Comparison of ENCODE assay signal across 19 mouse cellular contexts in the genomic region with DNA sequence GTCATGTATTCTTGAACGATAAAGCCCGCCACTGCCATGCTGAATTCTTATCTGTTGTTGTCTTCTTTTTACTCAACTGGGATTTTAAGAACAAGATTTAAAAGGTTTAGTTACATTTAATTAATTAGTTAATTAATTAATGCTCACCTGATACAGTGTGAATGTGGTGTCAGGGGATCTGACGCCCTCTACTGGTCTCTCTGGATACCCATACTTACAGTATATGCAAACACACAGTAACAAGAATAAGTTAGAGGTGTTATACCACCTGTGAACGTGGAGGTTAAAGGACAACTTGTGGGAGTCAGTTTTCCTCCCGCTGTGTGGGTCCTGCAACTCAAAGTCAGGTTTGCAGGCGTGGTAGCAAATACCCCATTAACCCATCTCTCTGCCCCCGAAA. TPM values are rescaled to one million over a fixed set of nuclear protein-coding genes. Genes with fewer than 3 reads are reported as not detected.
DNase-seq lines count a peak whose midpoint lies in the region; ATAC-seq and TF ChIP-seq lines count a peak whose summit lies in the region.
"Had no signal": no experiment of that assay in that cellular context is flagged by ENCODE, and none has a peak within 500 bp of the region (broad histone marks: within the 10 kb centered on the region; RNA-seq: fewer than 3 reads in every experiment).

No protein-coding gene starts in this region.

- no peak overlapping the region for H3K4me2 ChIP-seq in intestine, postnatal 0 days (replicated peaks; ENCODE audit: low read depth)
- H3K4me2 ChIP-seq in intestine, embryonic 15.5 days (replicated peaks) = no peak overlapping the region
- H3K4me2 ChIP-seq in lung, postnatal 0 days (replicated peaks; ENCODE audit: low read depth, low read length) = no peak overlapping the region
- H3K4me2 ChIP-seq: embryonic facial prominence, embryonic 12.5 days; heart, embryonic 11.5 days; hindbrain, embryonic 15.5 days; liver, embryonic 13.5 days; lung, embryonic 15.5 days; midbrain, embryonic 12.5 days had no signal

- 79% methylated on average over 7 of the region's 7 CpGs for WGBS in intestine, postnatal 0 days
- 75% methylated on average over 7 of the region's 7 CpGs for WGBS in intestine, embryonic 15.5 days
- WGBS in lung, postnatal 0 days = 69% methylated on average over 7 of the region's 7 CpGs

- CTCF ChIA-PET in Patski (lab: Charles Lee) = no interaction called here

- no peak overlapping the region for H3K27ac ChIP-seq in intestine, postnatal 0 days (ENCODE audit: low read depth, low read length)
- no peak overlapping the region for H3K27ac ChIP-seq in intestine, embryonic 15.5 days
- no peak overlapping the region for H3K27ac ChIP-seq in lung, postnatal 0 days (ENCODE audit: low read length)
- H3K27ac ChIP-seq: embryonic facial prominence, embryonic 12.5 days; hindbrain, embryonic 15.5 days; liver, embryonic 13.5 days; lung, embryonic 15.5 days; midbrain, embryonic 12.5 days had no signal

- in situ Hi-C loops in Patski (cut with MboI; ENCODE audit: low pct_unique_long_range_greater_than_20kb) = no loop called here

- H3K27me3 ChIP-seq in intestine, postnatal 0 days (replicated peaks; ENCODE audit: control insufficient read depth, insufficient read depth, low read length) = no peaks in the 10 kb centered on the region
- no peaks in the 10 kb centered on the region; the same call in 1 of the 2 replicates for H3K27me3 ChIP-seq in intestine, embryonic 15.5 days (replicated peaks)
- H3K27me3 ChIP-seq in lung, postnatal 0 days (replicated peaks; ENCODE audit: insufficient read depth, low read length) = no peaks in the 10 kb centered on the region
- no peaks in the 10 kb centered on the region for H3K27me3 ChIP-seq in Patski
- H3K27me3 ChIP-seq: embryonic facial prominence, embryonic 12.5 days; hindbrain, embryonic 15.5 days had no signal

- no peak for ATAC-seq in intestine, postnatal 0 days
- no peak for ATAC-seq in intestine, embryonic 15.5 days
- ATAC-seq in lung, postnatal 0 days = no peak
- no peak for ATAC-seq in Patski
- ATAC-seq in megakaryocyte-erythroid progenitor cell, adult 5-6 weeks (replicated peaks; ENCODE audit: low FRiP score, low TSS enrichment, poor library complexity, severe bottlenecking) = 0 out of 2 replicates have a peak, but pooled peaks have one; percentile 41
- ATAC-seq: activated CD4-positive, CD25-positive, alpha-beta regulatory T cell, adult 4 months had no signal

- peak; percentile 32 for TF ChIP-seq CTCF in intestine, postnatal 0 days (IDR thresholded peaks at IDR 0.05; ENCODE audit: low read depth)
- TF ChIP-seq CTCF in lung, postnatal 0 days (IDR thresholded peaks at IDR 0.05) = peak; percentile 32
- TF ChIP-seq CTCF in Patski (IDR thresholded peaks at IDR 0.05) = peak; percentile 29

- H3K9ac ChIP-seq in intestine, postnatal 0 days (ENCODE audit: low read depth, low read length) = no peak overlapping the region
- no peak overlapping the region for H3K9ac ChIP-seq in intestine, embryonic 15.5 days
- H3K9ac ChIP-seq in lung, postnatal 0 days (replicated peaks; ENCODE audit: low read depth) = no peak overlapping the region
- H3K9ac ChIP-seq: embryonic facial prominence, embryonic 12.5 days; hindbrain, embryonic 15.5 days; liver, embryonic 13.5 days; lung, embryonic 15.5 days; midbrain, embryonic 12.5 days had no signal

- H3K36me3 ChIP-seq in intestine, postnatal 0 days (ENCODE audit: control insufficient read depth, insufficient read depth) = no peaks in the 10 kb centered on the region
- no peaks in the 10 kb centered on the region for H3K36me3 ChIP-seq in intestine, embryonic 15.5 days
- no peaks in the 10 kb centered on the region for H3K36me3 ChIP-seq in lung, postnatal 0 days (ENCODE audit: insufficient read depth, low read length)
- H3K36me3 ChIP-seq: embryonic facial prominence, embryonic 12.5 days; hindbrain, embryonic 15.5 days; liver, embryonic 13.5 days; lung, embryonic 15.5 days; midbrain, embryonic 12.5 days had no signal

- no peaks in the 10 kb centered on the region for H3K9me3 ChIP-seq in intestine, postnatal 0 days (ENCODE audit: control insufficient read depth)
- no peaks in the 10 kb centered on the region for H3K9me3 ChIP-seq in intestine, embryonic 15.5 days
- H3K9me3 ChIP-seq in lung, postnatal 0 days (ENCODE audit: low read length) = no peaks in the 10 kb centered on the region
- H3K9me3 ChIP-seq: embryonic facial prominence, embryonic 12.5 days; hindbrain, embryonic 15.5 days; liver, embryonic 13.5 days; lung, embryonic 15.5 days had no signal

- POLR2A ChIA-PET in Patski (lab: Charles Lee) = no interaction called here

- DNase-seq in lung, postnatal 0 days (ENCODE audit: low spot score) = no peak
- no peak for DNase-seq in lung, postnatal 4 days
- no peak for DNase-seq in Patski (ENCODE audit: low read depth, low spot score)
- no peak for DNase-seq in urinary bladder, postnatal 36 days (ENCODE audit: low spot score in 2 of 2)
- DNase-seq: adrenal gland, adult 8-10 months; cerebellum, adult 2 months; kidney, adult 18-20 months; liver, embryonic 13.5 days; thymus, adult 2 months; thymus, postnatal 4 days had no signal

- H3K4me3 ChIP-seq in intestine, postnatal 0 days (ENCODE audit: low read depth, low read length) = no peak overlapping the region
- no peak overlapping the region for H3K4me3 ChIP-seq in intestine, embryonic 15.5 days (replicated peaks)
- H3K4me3 ChIP-seq in lung, postnatal 0 days (ENCODE audit: low read depth, low read length) = no peak overlapping the region
- H3K4me3 ChIP-seq: embryonic facial prominence, embryonic 12.5 days; hindbrain, embryonic 15.5 days; liver, embryonic 13.5 days; lung, embryonic 15.5 days; midbrain, embryonic 12.5 days had no signal

- TF ChIP-seq EP300 in lung, postnatal 0 days (IDR thresholded peaks at IDR 0.05) = no peak

- H3K4me1 ChIP-seq in intestine, postnatal 0 days (replicated peaks; ENCODE audit: control insufficient read depth, insufficient read depth, low read length) = no peaks in the 10 kb centered on the region
- no peaks in the 10 kb centered on the region for H3K4me1 ChIP-seq in intestine, embryonic 15.5 days (replicated peaks)
- H3K4me1 ChIP-seq in lung, postnatal 0 days (ENCODE audit: insufficient read depth, low read depth, low read length) = no peaks in the 10 kb centered on the region
- H3K4me1 ChIP-seq: embryonic facial prominence, embryonic 12.5 days; liver, embryonic 13.5 days; lung, embryonic 15.5 days; midbrain, embryonic 12.5 days had no signal

RNA-seq across cellular contexts. Expression of gene Tgfa, which starts 8.1 kb away (rescaled TPM):
- 7.5 and 8.4 TPM in 2 replicates for polyA plus RNA-seq in intestine, postnatal 0 days (2015; fragmentation: Nextera tagmentation; extraction: Ambion mirVana)
- polyA plus RNA-seq in intestine, embryonic 15.5 days (2015; fragmentation: Nextera tagmentation; extraction: Ambion mirVana) = 6.3 and 6.5 TPM in 2 replicates
- polyA plus RNA-seq in lung, postnatal 0 days (2015; fragmentation: Nextera tagmentation; extraction: Ambion mirVana) = 1.9 and 2.3 TPM in 2 replicates
- 3.1 TPM for polyA plus RNA-seq in Patski (2021)
- 0.81 and 3.9 TPM in 2 replicates for total RNA-seq in megakaryocyte-erythroid progenitor cell, adult 5-6 weeks (2014; fragmentation: Nextera tagmentation)
- 0.38 and 2.3 TPM in 2 replicates for total RNA-seq in megakaryocyte-erythroid progenitor cell, adult 5-6 weeks (2017)
- polyA plus RNA-seq: activated CD4-positive, CD25-positive, alpha-beta regulatory T cell, adult 4 months had no signal
